Mouse (Mus musculus): Measurements from ENCODE around the gene Galnt14. TPM values are rescaled to one million over a fixed set of nuclear protein-coding genes. Genes with fewer than 3 reads are reported as not detected.

Gene Galnt14
- polyA plus RNA-seq, 1 experiment from 2014 or later, result 0.10 TPM

- H3K36me3 ChIP-seq (ENCODE audit: control insufficient read depth, insufficient read depth, low read length), result no peaks in the 10 kb centered on the region
- no peak overlapping the region for H3K9ac ChIP-seq (ENCODE audit: low read length)
- no peak for ATAC-seq (ENCODE audit: low read depth)
- no peak overlapping the region for H3K27ac ChIP-seq (ENCODE audit: low read length)
- no peak overlapping the region for H3K4me3 ChIP-seq (ENCODE audit: low read length)
- no peaks in the 10 kb centered on the region for H3K27me3 ChIP-seq (ENCODE audit: control insufficient read depth, insufficient read depth, low read depth, low read length)
- no peak overlapping the region for H3K4me2 ChIP-seq (ENCODE audit: low read depth, low read length)
- no peaks in the 10 kb centered on the region for H3K9me3 ChIP-seq (ENCODE audit: control insufficient read depth, low read length)
- no peaks in the 10 kb centered on the region for H3K4me1 ChIP-seq (replicated peaks; ENCODE audit: control insufficient read depth, insufficient read depth, low read length)
- 74% methylated on average over 4 of the region's 4 CpGs for WGBS
These were observed 249.4 kb downstream of the Galnt14 start for GRCm38 (mm10) chr17:73460874-73461273.

- WGBS, result 55% methylated on average over 4 of the region's 4 CpGs
These were observed 251.5 kb downstream of the Galnt14 start for GRCm38 (mm10) chr17:73458741-73459140.

DNA sequence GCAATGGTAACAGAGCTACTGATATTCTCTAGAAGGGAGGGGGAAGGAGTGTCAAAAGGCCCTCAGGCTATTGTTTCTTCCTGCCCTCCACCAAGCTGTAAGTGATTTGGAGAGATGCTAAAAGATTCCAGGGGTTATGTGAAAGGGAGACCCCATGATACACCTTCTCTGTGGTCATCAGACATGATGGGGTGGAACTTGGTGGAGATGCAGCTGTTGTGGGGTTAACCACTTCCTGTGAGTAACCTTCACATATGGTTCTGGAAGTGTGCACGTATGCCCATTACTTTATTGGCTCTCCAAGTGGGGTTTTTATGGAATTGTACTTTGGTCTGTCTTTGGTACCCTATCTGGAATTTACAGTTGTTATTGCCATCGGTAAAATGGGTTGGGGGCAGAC, 253.7 kb downstream of the Galnt14 start:
- WGBS, result 74% methylated on average over 2 of the region's 2 CpGs

More at GRCm38 (mm10) chr17:73458741-73459140, 251.5 kb downstream of the Galnt14 start:
- H3K9ac ChIP-seq (ENCODE audit: low read length), result no peak overlapping the region
- ATAC-seq (ENCODE audit: low read depth), result no peak
- no peak overlapping the region for H3K4me3 ChIP-seq (ENCODE audit: low read length)
- no peaks in the 10 kb centered on the region for H3K4me1 ChIP-seq (replicated peaks; ENCODE audit: control insufficient read depth, insufficient read depth, low read length)
- no peaks in the 10 kb centered on the region for H3K9me3 ChIP-seq (ENCODE audit: control insufficient read depth, low read length)
- H3K4me2 ChIP-seq (ENCODE audit: low read depth, low read length), result no peak overlapping the region
- H3K27me3 ChIP-seq (ENCODE audit: control insufficient read depth, insufficient read depth, low read depth, low read length), result no peaks in the 10 kb centered on the region
- H3K27ac ChIP-seq (ENCODE audit: low read length), result no peak overlapping the region
- H3K36me3 ChIP-seq (ENCODE audit: control insufficient read depth, insufficient read depth, low read length), result no peaks in the 10 kb centered on the region

DNA sequence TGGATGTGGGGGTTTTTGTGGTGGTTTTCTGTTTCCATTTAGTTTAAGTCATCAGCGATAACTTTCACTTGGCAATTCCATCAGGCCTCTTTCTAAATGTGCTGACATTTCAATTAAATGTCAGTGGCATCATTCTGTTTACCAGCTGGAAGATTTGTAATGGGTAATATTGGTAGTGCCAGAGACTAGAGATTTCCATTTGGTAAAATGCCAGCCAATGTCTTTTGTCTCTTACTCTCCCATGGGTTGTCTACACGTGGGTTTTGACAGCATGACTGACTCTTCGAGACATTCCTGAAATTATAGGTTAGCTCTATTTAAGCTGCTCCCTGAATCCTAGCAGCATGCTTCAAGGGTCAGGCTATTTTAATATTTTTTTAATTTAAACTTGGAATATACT, 256.6 kb downstream of the Galnt14 start:
- Histone ChIP-seq H3K9me3 (ENCODE audit: control insufficient read depth, low read length) (no peaks in the 10 kb centered on the region), H3K4me1 (replicated peaks; ENCODE audit: control insufficient read depth, insufficient read depth, low read length) (no peaks in the 10 kb centered on the region), H3K4me2 (ENCODE audit: low read depth, low read length) (no peak overlapping the region), H3K27ac (ENCODE audit: low read length) (no peak overlapping the region), H3K27me3 (ENCODE audit: control insufficient read depth, insufficient read depth, low read depth, low read length) (no peaks in the 10 kb centered on the region), H3K36me3 (ENCODE audit: control insufficient read depth, insufficient read depth, low read length) (no peaks in the 10 kb centered on the region), H3K4me3 (ENCODE audit: low read length) (no peak overlapping the region), H3K9ac (ENCODE audit: low read length) (no peak overlapping the region)
- no peak for ATAC-seq (ENCODE audit: low read depth)
- 71% methylated on average over 3 of the region's 3 CpGs for WGBS

More for the DNA sequence above, 253.7 kb downstream of the Galnt14 start:
- no peaks in the 10 kb centered on the region for H3K36me3 ChIP-seq (ENCODE audit: control insufficient read depth, insufficient read depth, low read length)
- H3K4me3 ChIP-seq (ENCODE audit: low read length), result no peak overlapping the region
- H3K4me2 ChIP-seq (ENCODE audit: low read depth, low read length), result no peak overlapping the region
- H3K9ac ChIP-seq (ENCODE audit: low read length), result no peak overlapping the region
- no peaks in the 10 kb centered on the region for H3K27me3 ChIP-seq (ENCODE audit: control insufficient read depth, insufficient read depth, low read depth, low read length)
- H3K9me3 ChIP-seq (ENCODE audit: control insufficient read depth, low read length), result no peaks in the 10 kb centered on the region
- H3K27ac ChIP-seq (ENCODE audit: low read length), result no peak overlapping the region
- H3K4me1 ChIP-seq (replicated peaks; ENCODE audit: control insufficient read depth, insufficient read depth, low read length), result no peaks in the 10 kb centered on the region
- ATAC-seq (ENCODE audit: low read depth), result no peak

DNA sequence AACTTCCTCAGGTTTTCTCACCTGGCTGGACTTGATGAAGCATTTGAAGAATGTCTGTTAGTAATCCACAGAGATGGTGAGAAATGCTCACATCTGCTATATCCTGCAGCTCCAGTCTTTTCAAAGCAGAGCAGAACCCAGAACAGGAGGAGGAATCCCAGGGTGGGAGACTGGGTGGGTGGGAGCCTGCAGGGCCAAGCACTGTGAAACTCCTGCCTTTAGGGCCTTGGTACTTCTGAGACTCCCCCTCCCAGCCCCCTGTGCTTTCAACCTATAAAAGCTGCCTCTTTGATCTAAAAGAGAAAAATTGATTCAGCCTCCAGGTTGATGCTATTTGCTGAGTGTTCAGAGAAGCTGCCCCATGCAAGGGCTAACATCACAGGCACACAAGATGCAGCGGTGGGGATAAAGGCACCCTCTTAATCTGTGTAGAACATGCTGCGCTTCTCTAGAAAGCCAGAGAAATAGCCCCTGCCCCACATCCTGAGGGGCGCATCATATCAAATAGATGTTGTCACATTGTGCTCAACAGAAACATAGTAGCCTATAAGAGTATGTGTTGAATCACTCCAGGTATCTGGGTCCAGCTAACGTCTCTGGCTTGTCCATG, 258.0 kb downstream of the Galnt14 start:
- WGBS, result 77% methylated on average over 4 of the region's 4 CpGs
- Histone ChIP-seq H3K27ac (ENCODE audit: low read length) (no peak overlapping the region), H3K4me3 (ENCODE audit: low read length) (no peak overlapping the region), H3K4me1 (replicated peaks; ENCODE audit: control insufficient read depth, insufficient read depth, low read length) (no peaks in the 10 kb centered on the region), H3K36me3 (ENCODE audit: control insufficient read depth, insufficient read depth, low read length) (no peaks in the 10 kb centered on the region), H3K27me3 (ENCODE audit: control insufficient read depth, insufficient read depth, low read depth, low read length) (no peaks in the 10 kb centered on the region), H3K9me3 (ENCODE audit: control insufficient read depth, low read length) (no peaks in the 10 kb centered on the region), H3K4me2 (ENCODE audit: low read depth, low read length) (no peak overlapping the region), H3K9ac (ENCODE audit: low read length) (no peak overlapping the region)
- no peak for ATAC-seq (ENCODE audit: low read depth)

- H3K27ac ChIP-seq (ENCODE audit: low read length), result no peak overlapping the region
- no peaks in the 10 kb centered on the region for H3K27me3 ChIP-seq (ENCODE audit: control insufficient read depth, insufficient read depth, low read depth, low read length)
- H3K9ac ChIP-seq (ENCODE audit: low read length), result no peak overlapping the region
- H3K36me3 ChIP-seq (ENCODE audit: control insufficient read depth, insufficient read depth, low read length), result no peaks in the 10 kb centered on the region
- H3K9me3 ChIP-seq (ENCODE audit: control insufficient read depth, low read length), result no peaks in the 10 kb centered on the region
- no peaks in the 10 kb centered on the region for H3K4me1 ChIP-seq (replicated peaks; ENCODE audit: control insufficient read depth, insufficient read depth, low read length)
- H3K4me2 ChIP-seq (ENCODE audit: low read depth, low read length), result no peak overlapping the region
- no peak for ATAC-seq (ENCODE audit: low read depth)
- H3K4me3 ChIP-seq (ENCODE audit: low read length), result no peak overlapping the region
These were observed 261.1 kb downstream of the Galnt14 start for GRCm38 (mm10) chr17:73449104-73449503.

Other genes starting within 250 kb of the Galnt14 start
- 14.1 and 15.4 TPM in 2 replicates for gene Ehd3, start 93.7 kb upstream of the Galnt14 start, polyA plus RNA-seq (2015; fragmentation: Nextera tagmentation; extraction: Ambion mirVana)
- 9.5 and 13.9 TPM in 2 replicates for gene Xdh, start 239.7 kb upstream of the Galnt14 start, polyA plus RNA-seq (2015; fragmentation: Nextera tagmentation; extraction: Ambion mirVana)